In genomic region chrX:7658031-7658784, GRCm38 (mm10) we compare ENCODE assay signal across 8 mouse cellular contexts. TPM values are rescaled to one million over a fixed set of nuclear protein-coding genes. Genes with fewer than 3 reads are reported as not detected.
DNase-seq lines count a peak whose midpoint lies in the region; ATAC-seq and TF ChIP-seq lines count a peak whose summit lies in the region.

No protein-coding gene starts in this region.

- H3K9me3 ChIP-seq in lung, embryonic 16.5 days (ENCODE audit: control insufficient read depth, low read length): no peaks in the 10 kb centered on the region
- no peaks in the 10 kb centered on the region for H3K9me3 ChIP-seq in stomach, postnatal 0 days (ENCODE audit: control insufficient read depth, low read length)

- peak; percentile 86 for ATAC-seq in lung, embryonic 16.5 days (ENCODE audit: low read depth)
- peak; percentile 65 for ATAC-seq in stomach, postnatal 0 days (ENCODE audit: low FRiP score, low TSS enrichment)

- H3K36me3 ChIP-seq in heart, adult 2 months (ENCODE audit: control insufficient read depth, insufficient read depth, low read length): peaks cover 16% of the 10 kb centered on the region
- H3K36me3 ChIP-seq in kidney, adult 2 months (ENCODE audit: control insufficient read depth, insufficient read depth, low read length): no peaks in the 10 kb centered on the region
- no peaks in the 10 kb centered on the region for H3K36me3 ChIP-seq in lung, embryonic 16.5 days (ENCODE audit: control insufficient read depth, insufficient read depth, low read length)
- no peaks in the 10 kb centered on the region for H3K36me3 ChIP-seq in stomach, postnatal 0 days (ENCODE audit: control insufficient read depth, insufficient read depth, low read length)

- TF ChIP-seq CTCF in heart, adult 2 months (IDR thresholded peaks at IDR 0.05): no peak
- no peak for TF ChIP-seq CTCF in kidney, adult 2 months (conservative IDR thresholded peaks at IDR 0.05; ENCODE audit: insufficient read depth, insufficient read length, low read depth, low read length)
- no peak for TF ChIP-seq CTCF in stomach, postnatal 0 days (IDR thresholded peaks at IDR 0.05; ENCODE audit: low read depth)

- TF ChIP-seq EP300 in heart, adult 2 months (IDR thresholded peaks at IDR 0.05; ENCODE audit: insufficient read depth, low read depth, low read length): no peak
- TF ChIP-seq EP300 in stomach, postnatal 0 days (optimal IDR thresholded peaks at IDR 0.05): no peak

- peak overlapping the region; percentile 85 for H3K9ac ChIP-seq in heart, adult 2 months (ENCODE audit: low read depth, low read length)
- peak overlapping the region; percentile 80 for H3K9ac ChIP-seq in lung, embryonic 16.5 days (ENCODE audit: low read length)
- 0 out of 2 replicates have a peak overlapping the region, but pooled peaks have one; percentile 14 for H3K9ac ChIP-seq in stomach, postnatal 0 days (ENCODE audit: low read length)

- peak overlapping the region; percentile 56 for H3K4me3 ChIP-seq in heart, adult 2 months
- H3K4me3 ChIP-seq in kidney, adult 2 months (ENCODE audit: insufficient read depth, low read depth, low read length): peak overlapping the region; percentile 38
- peak overlapping the region; percentile 61 for H3K4me3 ChIP-seq in lung, embryonic 16.5 days (ENCODE audit: low read length)
- peak overlapping the region; percentile 48 for H3K4me3 ChIP-seq in stomach, postnatal 0 days (ENCODE audit: low read depth, low read length)

- peak overlapping the region; percentile 87 for H3K27ac ChIP-seq in heart, adult 2 months
- peak overlapping the region; percentile 22 for H3K27ac ChIP-seq in kidney, adult 2 months (ENCODE audit: insufficient read depth, low read depth, low read length)
- peak overlapping the region; percentile 78 for H3K27ac ChIP-seq in lung, embryonic 16.5 days (ENCODE audit: low read length)
- peak overlapping the region; percentile 83 for H3K27ac ChIP-seq in stomach, postnatal 0 days (replicated peaks)

- intact Hi-C loops in heart, adult 2 months (cut with DNase I): no loop called here

- peak; percentile 81 for TF ChIP-seq POLR2A in heart, adult 2 months (IDR thresholded peaks at IDR 0.05; ENCODE audit: insufficient read depth, low read depth, low read length)
- no peak for TF ChIP-seq POLR2A in kidney, adult 2 months (IDR thresholded peaks at IDR 0.05; ENCODE audit: low read depth, low read length)

- 21% methylated on average over 15 of the region's 15 CpGs for WGBS in heart, adult 2 months
- 6% methylated on average over 15 of the region's 15 CpGs for WGBS in kidney, adult 2 months
- WGBS in lung, embryonic 16.5 days: 17% methylated on average over 15 of the region's 15 CpGs
- 15% methylated on average over 12 of the region's 15 CpGs for whole genome bisulfite sequencing in stomach, postnatal 0 days

- DNase-seq in 3134 (ENCODE audit: extremely low read depth, insufficient read length, low spot score): peak; percentile 77
- peak; percentile 58 to 78 for DNase-seq in adrenal gland, postnatal 36 days
- DNase-seq in heart, adult 2 months: peak; percentile 67 to 77
- peak; percentile 87 for DNase-seq in kidney, adult 2 months
- peak; percentile 62 for DNase-seq in stomach, postnatal 0 days (ENCODE audit: low spot score)
- no peak for DNase-seq in cerebellum, adult 9-10 months
- DNase-seq in T-cell, adult 2 months (ENCODE audit: low spot score): no peak

- no peaks in the 10 kb centered on the region for H3K27me3 ChIP-seq in heart, adult 2 months (ENCODE audit: control insufficient read depth, insufficient read depth, low read length)
- H3K27me3 ChIP-seq in kidney, adult 2 months (replicated peaks; ENCODE audit: control insufficient read depth, insufficient read depth, low read length): no peaks in the 10 kb centered on the region
- H3K27me3 ChIP-seq in lung, embryonic 16.5 days (ENCODE audit: control insufficient read depth, insufficient read depth, low read depth, low read length): no peaks in the 10 kb centered on the region
- H3K27me3 ChIP-seq in stomach, postnatal 0 days (ENCODE audit: control insufficient read depth, insufficient read depth, low read length): no peaks in the 10 kb centered on the region

- H3K79me2 ChIP-seq in heart, adult 2 months (replicated peaks; ENCODE audit: control insufficient read depth, insufficient read depth, low read length): no peaks in the 10 kb centered on the region

- peaks cover 6% of the 10 kb centered on the region for H3K4me1 ChIP-seq in heart, adult 2 months (ENCODE audit: control insufficient read depth, insufficient read depth, low read length)
- H3K4me1 ChIP-seq in kidney, adult 2 months (ENCODE audit: control insufficient read depth, insufficient read depth, low read length): no peaks in the 10 kb centered on the region; the same call in 1 of the 2 replicates
- peaks cover 8% of the 10 kb centered on the region for H3K4me1 ChIP-seq in lung, embryonic 16.5 days (replicated peaks; ENCODE audit: control insufficient read depth, insufficient read depth, low read length)
- no peaks in the 10 kb centered on the region for H3K4me1 ChIP-seq in stomach, postnatal 0 days (replicated peaks; ENCODE audit: control insufficient read depth, insufficient read depth)

- peak overlapping the region; percentile 67 for H3K4me2 ChIP-seq in lung, embryonic 16.5 days (ENCODE audit: low read depth, low read length)
- H3K4me2 ChIP-seq in stomach, postnatal 0 days (replicated peaks; ENCODE audit: low read depth): peak overlapping the region; percentile 54

RNA-seq across cellular contexts. Expression of gene Prickle3, which starts 1.1 kb away (rescaled TPM):
- total RNA-seq in adrenal gland, postnatal 36 days (2021): 10 to 100 TPM in 1 of 2 experiments, 1 to 10 TPM in 1; 7.7 to 11.9 TPM
- total RNA-seq in heart, adult 2 months (2021): 10 to 100 TPM; 16.8 to 25.2 TPM
- 21.5 and 27.8 TPM in 2 replicates for polyA plus RNA-seq in heart, adult 2 months (2012; rRNA removed)
- polyA plus RNA-seq in kidney, adult 2 months (2012; rRNA removed): 8.9 and 9.2 TPM in 2 replicates
- 11.5 and 11.8 TPM in 2 replicates for polyA plus RNA-seq in lung, embryonic 16.5 days (2015; fragmentation: Nextera tagmentation; extraction: Ambion mirVana)
- 8.5 and 9.7 TPM in 2 replicates for polyA plus RNA-seq in stomach, postnatal 0 days (2015; fragmentation: Nextera tagmentation; extraction: Ambion mirVana)

RNA-seq across cellular contexts. Expression of gene Plp2, which starts 13.0 kb away (rescaled TPM):
- 10 to 100 TPM; 73.8 to 80.2 TPM for total RNA-seq in adrenal gland, postnatal 36 days (2021)
- 10 to 100 TPM; 40.3 to 56.3 TPM for total RNA-seq in heart, adult 2 months (2021)
- polyA plus RNA-seq in heart, adult 2 months (2012; rRNA removed): 118 and 159 TPM in 2 replicates
- 72.2 and 74.1 TPM in 2 replicates for polyA plus RNA-seq in kidney, adult 2 months (2012; rRNA removed)
- 218 and 221 TPM in 2 replicates for polyA plus RNA-seq in lung, embryonic 16.5 days (2015; fragmentation: Nextera tagmentation; extraction: Ambion mirVana)
- 262 and 271 TPM in 2 replicates for polyA plus RNA-seq in stomach, postnatal 0 days (2015; fragmentation: Nextera tagmentation; extraction: Ambion mirVana)

RNA-seq across cellular contexts. Expression of gene Syp, which starts 19.9 kb away (rescaled TPM):
- total RNA-seq in adrenal gland, postnatal 36 days (2021): 10 to 100 TPM; 32.8 to 48.6 TPM
- total RNA-seq in heart, adult 2 months (2021): 1 to 10 TPM; 2.6 to 4.2 TPM
- polyA plus RNA-seq in heart, adult 2 months (2012; rRNA removed): 3.4 and 3.8 TPM in 2 replicates
- polyA plus RNA-seq in kidney, adult 2 months (2012; rRNA removed): 8.0 and 9.2 TPM in 2 replicates
- polyA plus RNA-seq in lung, embryonic 16.5 days (2015; fragmentation: Nextera tagmentation; extraction: Ambion mirVana): 2.6 and 3.2 TPM in 2 replicates
- 6.5 and 6.8 TPM in 2 replicates for polyA plus RNA-seq in stomach, postnatal 0 days (2015; fragmentation: Nextera tagmentation; extraction: Ambion mirVana)

RNA-seq across cellular contexts. Expression of gene Magix, which starts 22.8 kb away (rescaled TPM):
- total RNA-seq in adrenal gland, postnatal 36 days (2021): under 1 TPM; 0.66 to 0.89 TPM
- 10 to 100 TPM; 23.1 to 32.5 TPM for total RNA-seq in heart, adult 2 months (2021)
- polyA plus RNA-seq in heart, adult 2 months (2012; rRNA removed): 37.5 and 44.5 TPM in 2 replicates
- 17.4 and 22.1 TPM in 2 replicates for polyA plus RNA-seq in kidney, adult 2 months (2012; rRNA removed)
- polyA plus RNA-seq in lung, embryonic 16.5 days (2015; fragmentation: Nextera tagmentation; extraction: Ambion mirVana): 0.38 and 0.45 TPM in 2 replicates
- 0.95 and 1.3 TPM in 2 replicates for polyA plus RNA-seq in stomach, postnatal 0 days (2015; fragmentation: Nextera tagmentation; extraction: Ambion mirVana)

RNA-seq across cellular contexts. Expression of gene Gpkow, which starts 38.7 kb away (rescaled TPM):
- 10 to 100 TPM; 49.7 to 66.9 TPM for total RNA-seq in adrenal gland, postnatal 36 days (2021)
- total RNA-seq in heart, adult 2 months (2021): 10 to 100 TPM; 18.0 to 19.3 TPM
- 7.1 and 11.4 TPM in 2 replicates for polyA plus RNA-seq in heart, adult 2 months (2012; rRNA removed)
- 8.2 and 10.9 TPM in 2 replicates for polyA plus RNA-seq in kidney, adult 2 months (2012; rRNA removed)
- polyA plus RNA-seq in lung, embryonic 16.5 days (2015; fragmentation: Nextera tagmentation; extraction: Ambion mirVana): 51.6 and 51.8 TPM in 2 replicates
- polyA plus RNA-seq in stomach, postnatal 0 days (2015; fragmentation: Nextera tagmentation; extraction: Ambion mirVana): 18.0 and 18.5 TPM in 2 replicates

Comparison
In these comparisons a context has a peak if more than half of its experiments do, and no peak if none do; other contexts are left out.
1. DNase-seq: peak in 3134 (single experiment), adrenal gland, postnatal 36 days (2 of 2), heart, adult 2 months (2 of 2), kidney, adult 2 months (single experiment) and stomach, postnatal 0 days (single experiment); none in cerebellum, adult 9-10 months (single experiment) and T-cell, adult 2 months (single experiment).
2. H3K27ac ChIP-seq: peak in every context shown above with its lines; median percentile 87 in heart, adult 2 months; 83 in stomach, postnatal 0 days; 78 in lung, embryonic 16.5 days; 22 in kidney, adult 2 months.
3. H3K9ac ChIP-seq: peak in every context shown above with its lines; median percentile 85 in heart, adult 2 months; 80 in lung, embryonic 16.5 days; 14 in stomach, postnatal 0 days.
4. Peak in every context shown above with its lines, with median percentiles within 50 percentile points of each other: H3K4me3 ChIP-seq.